Comparison of ENCODE assay signal across 24 mouse cellular contexts in the genomic region with DNA sequence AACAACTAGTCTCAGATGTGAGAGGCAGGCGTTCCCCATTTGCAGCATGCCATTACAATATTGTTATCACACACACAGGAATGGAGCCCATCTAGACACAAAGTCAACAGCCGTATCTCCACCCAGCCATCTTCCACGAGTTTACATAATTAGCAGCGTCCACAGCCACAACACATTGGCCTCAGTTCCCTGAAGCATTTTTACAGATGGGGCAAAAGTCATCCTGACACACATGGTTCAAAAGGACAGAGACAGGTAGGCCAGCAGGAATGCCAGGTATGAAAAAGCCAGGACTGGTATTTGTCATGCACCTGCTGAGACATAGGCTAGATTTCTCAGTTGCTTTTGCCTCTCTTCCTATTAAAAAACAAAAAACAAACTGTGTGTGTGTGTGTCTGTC. TPM values are rescaled to one million over a fixed set of nuclear protein-coding genes. Genes with fewer than 3 reads are reported as not detected.
A peak's percentile ranks its signal among the peaks of the same experiment; 100 is the strongest.
DNase-seq lines count a peak whose midpoint lies in the region; ATAC-seq and TF ChIP-seq lines count a peak whose summit lies in the region.
"Had no signal": no experiment of that assay in that cellular context is flagged by ENCODE, and none has a peak within 500 bp of the region (broad histone marks: within the 10 kb centered on the region; RNA-seq: fewer than 3 reads in every experiment).

No protein-coding gene starts in this region.

- no peak for TF ChIP-seq CTCF in intestine, postnatal 0 days (IDR thresholded peaks at IDR 0.05; ENCODE audit: low read depth)
- no peak for TF ChIP-seq CTCF in kidney, adult 2 months (conservative IDR thresholded peaks at IDR 0.05; ENCODE audit: insufficient read depth, insufficient read length, low read depth, low read length)
- no peak for TF ChIP-seq CTCF in stomach, postnatal 0 days (IDR thresholded peaks at IDR 0.05; ENCODE audit: low read depth)
- no peak for TF ChIP-seq CTCF in small intestine, adult 2 months (IDR thresholded peaks at IDR 0.05; ENCODE audit: extremely low read depth, insufficient read length, insufficient replicate concordance, low read depth, low read length)

- no peaks in the 10 kb centered on the region for H3K9me3 ChIP-seq in intestine, postnatal 0 days (ENCODE audit: control insufficient read depth)
- H3K9me3 ChIP-seq in intestine, embryonic 16.5 days (ENCODE audit: control insufficient read depth, low read length): no peaks in the 10 kb centered on the region
- H3K9me3 ChIP-seq in kidney, embryonic 16.5 days (ENCODE audit: low read length): no peaks in the 10 kb centered on the region
- H3K9me3 ChIP-seq in stomach, embryonic 15.5 days: no peaks in the 10 kb centered on the region
- H3K9me3 ChIP-seq in stomach, postnatal 0 days (ENCODE audit: control insufficient read depth, low read length): no peaks in the 10 kb centered on the region
- no peaks in the 10 kb centered on the region for H3K9me3 ChIP-seq in midbrain, embryonic 14.5 days (ENCODE audit: control insufficient read depth, low read length)
- H3K9me3 ChIP-seq: embryonic facial prominence, embryonic 12.5 days; forebrain, embryonic 13.5 days; forebrain, embryonic 15.5 days had no signal

- ATAC-seq in intestine, postnatal 0 days: peak; percentile 31
- no peak for ATAC-seq in intestine, embryonic 16.5 days
- ATAC-seq in kidney, embryonic 16.5 days (ENCODE audit: low FRiP score, low TSS enrichment): no peak
- ATAC-seq in stomach, embryonic 15.5 days (ENCODE audit: insufficient read depth, low FRiP score, low read depth): no peak
- no peak for ATAC-seq in stomach, postnatal 0 days (ENCODE audit: low FRiP score, low TSS enrichment)
- no peak for ATAC-seq in midbrain, embryonic 14.5 days (ENCODE audit: low FRiP score, low TSS enrichment)
- ATAC-seq: CD4-positive, CD25-positive, alpha-beta regulatory T cell, adult 4 months; forebrain, embryonic 13.5 days; forebrain, embryonic 15.5 days had no signal

- no peak for TF ChIP-seq EP300 in stomach, postnatal 0 days (optimal IDR thresholded peaks at IDR 0.05)

- peaks cover 2% of the 10 kb centered on the region; the same call in 1 of the 2 replicates for H3K36me3 ChIP-seq in intestine, postnatal 0 days (ENCODE audit: control insufficient read depth, insufficient read depth)
- H3K36me3 ChIP-seq in intestine, embryonic 16.5 days (ENCODE audit: control insufficient read depth, insufficient read depth, low read length): no peaks in the 10 kb centered on the region
- no peaks in the 10 kb centered on the region for H3K36me3 ChIP-seq in kidney, adult 2 months (ENCODE audit: control insufficient read depth, insufficient read depth, low read length)
- H3K36me3 ChIP-seq in kidney, embryonic 16.5 days (ENCODE audit: insufficient read depth, low read length): no peaks in the 10 kb centered on the region
- H3K36me3 ChIP-seq in stomach, embryonic 15.5 days: no peaks in the 10 kb centered on the region
- no peaks in the 10 kb centered on the region; the same call in 1 of the 2 replicates for H3K36me3 ChIP-seq in stomach, postnatal 0 days (ENCODE audit: control insufficient read depth, insufficient read depth, low read length)
- no peaks in the 10 kb centered on the region for H3K36me3 ChIP-seq in small intestine, adult 2 months (ENCODE audit: control insufficient read depth, insufficient read depth, low read length)
- H3K36me3 ChIP-seq in midbrain, embryonic 14.5 days (ENCODE audit: control insufficient read depth, insufficient read depth, low read length): no peaks in the 10 kb centered on the region
- H3K36me3 ChIP-seq: embryonic facial prominence, embryonic 12.5 days; forebrain, embryonic 15.5 days had no signal

- peak overlapping the region; percentile 80; the same call in 1 of the 2 replicates for H3K4me2 ChIP-seq in intestine, postnatal 0 days (replicated peaks; ENCODE audit: low read depth)
- H3K4me2 ChIP-seq in intestine, embryonic 16.5 days (ENCODE audit: low read depth, low read length): no peak overlapping the region
- no peak overlapping the region for H3K4me2 ChIP-seq in kidney, embryonic 16.5 days (replicated peaks; ENCODE audit: low read depth, low read length)
- H3K4me2 ChIP-seq in stomach, embryonic 15.5 days: 0 out of 2 replicates have a peak overlapping the region, but pooled peaks have one; percentile 90
- no peak overlapping the region for H3K4me2 ChIP-seq in stomach, postnatal 0 days (replicated peaks; ENCODE audit: low read depth)
- H3K4me2 ChIP-seq in midbrain, embryonic 14.5 days (ENCODE audit: low read length): no peak overlapping the region
- H3K4me2 ChIP-seq: forebrain, embryonic 13.5 days; forebrain, embryonic 15.5 days had no signal

- TF ChIP-seq POLR2A in kidney, adult 2 months (IDR thresholded peaks at IDR 0.05; ENCODE audit: low read depth, low read length): no peak
- no peak for TF ChIP-seq POLR2A in small intestine, adult 2 months (IDR thresholded peaks at IDR 0.05; ENCODE audit: low read depth, low read length)

- WGBS in intestine, postnatal 0 days: 39% methylated on average over 4 of the region's 4 CpGs
- WGBS in intestine, embryonic 16.5 days: 58% methylated on average over 4 of the region's 4 CpGs
- 44% methylated on average over 4 of the region's 4 CpGs for WGBS in kidney, adult 2 months
- WGBS in kidney, embryonic 16.5 days: 75% methylated on average over 4 of the region's 4 CpGs
- WGBS in stomach, embryonic 15.5 days: 64% methylated on average over 4 of the region's 4 CpGs
- 65% methylated on average over 4 of the region's 4 CpGs for WGBS in stomach, postnatal 0 days
- 26% methylated on average over 4 of the region's 4 CpGs for WGBS in small intestine, adult 2 months
- WGBS in midbrain, embryonic 14.5 days: 90% methylated on average over 4 of the region's 4 CpGs

- no peaks in the 10 kb centered on the region for H3K27me3 ChIP-seq in intestine, postnatal 0 days (replicated peaks; ENCODE audit: control insufficient read depth, insufficient read depth, low read length)
- H3K27me3 ChIP-seq in intestine, embryonic 16.5 days (replicated peaks; ENCODE audit: control insufficient read depth, insufficient read depth, low read length): no peaks in the 10 kb centered on the region
- no peaks in the 10 kb centered on the region for H3K27me3 ChIP-seq in kidney, adult 2 months (replicated peaks; ENCODE audit: control insufficient read depth, insufficient read depth, low read length)
- H3K27me3 ChIP-seq in kidney, embryonic 16.5 days (ENCODE audit: insufficient read depth, low read length): no peaks in the 10 kb centered on the region
- no peaks in the 10 kb centered on the region for H3K27me3 ChIP-seq in stomach, embryonic 15.5 days (replicated peaks)
- H3K27me3 ChIP-seq in stomach, postnatal 0 days (ENCODE audit: control insufficient read depth, insufficient read depth, low read length): no peaks in the 10 kb centered on the region
- no peaks in the 10 kb centered on the region for H3K27me3 ChIP-seq in small intestine, adult 2 months (ENCODE audit: control insufficient read depth, insufficient read depth, low read length)
- peaks cover 7% of the 10 kb centered on the region; the same call in 1 of the 2 replicates for H3K27me3 ChIP-seq in midbrain, embryonic 14.5 days (ENCODE audit: control insufficient read depth, insufficient read depth, low read length)
- H3K27me3 ChIP-seq: CH12.LX; embryonic facial prominence, embryonic 12.5 days; forebrain, embryonic 15.5 days had no signal

- no peak overlapping the region for H3K4me3 ChIP-seq in intestine, postnatal 0 days (ENCODE audit: low read depth, low read length)
- no peak overlapping the region for H3K4me3 ChIP-seq in intestine, embryonic 16.5 days (ENCODE audit: low read length)
- H3K4me3 ChIP-seq in kidney, adult 2 months (ENCODE audit: insufficient read depth, low read depth, low read length): no peak overlapping the region
- no peak overlapping the region for H3K4me3 ChIP-seq in kidney, embryonic 16.5 days (ENCODE audit: low read length)
- H3K4me3 ChIP-seq in stomach, embryonic 15.5 days (replicated peaks): no peak overlapping the region
- no peak overlapping the region for H3K4me3 ChIP-seq in stomach, postnatal 0 days (ENCODE audit: low read depth, low read length)
- no peak overlapping the region for H3K4me3 ChIP-seq in small intestine, adult 2 months (ENCODE audit: low read depth, low read length)
- H3K4me3 ChIP-seq in midbrain, embryonic 14.5 days (replicated peaks; ENCODE audit: low read depth, low read length): no peak overlapping the region
- H3K4me3 ChIP-seq: embryonic facial prominence, embryonic 12.5 days; forebrain, embryonic 13.5 days; forebrain, embryonic 15.5 days had no signal

- peak; percentile 74 for DNase-seq in kidney, adult 2 months
- DNase-seq in stomach, postnatal 0 days (ENCODE audit: low spot score): no peak
- DNase-seq in midbrain, embryonic 14.5 days: no peak
- DNase-seq: adrenal gland, adult 2 months; adrenal gland, postnatal 10 days; adrenal gland, postnatal 25 days; B cell, adult 2 months; cerebellum, adult 11 months; cerebellum, adult 18-20 months; cerebellum, adult 8-10 months; cerebellum, adult 9-11 months; cerebellum, postnatal 14 days; cerebellum, postnatal 36 days; embryo, embryonic 11 days had no signal

- peak overlapping the region; percentile 93 for H3K27ac ChIP-seq in intestine, postnatal 0 days (ENCODE audit: low read depth, low read length)
- no peak overlapping the region for H3K27ac ChIP-seq in intestine, embryonic 16.5 days (ENCODE audit: low read length)
- peak overlapping the region; percentile 71 for H3K27ac ChIP-seq in kidney, adult 2 months (ENCODE audit: insufficient read depth, low read depth, low read length)
- H3K27ac ChIP-seq in kidney, embryonic 16.5 days (ENCODE audit: low read length): no peak overlapping the region
- no peak overlapping the region for H3K27ac ChIP-seq in stomach, embryonic 15.5 days
- H3K27ac ChIP-seq in stomach, postnatal 0 days (replicated peaks): no peak overlapping the region
- H3K27ac ChIP-seq in small intestine, adult 2 months (ENCODE audit: insufficient read depth, low read depth, low read length): peak overlapping the region; percentile 47
- no peak overlapping the region for H3K27ac ChIP-seq in midbrain, embryonic 14.5 days (replicated peaks; ENCODE audit: low read depth, low read length)
- H3K27ac ChIP-seq: embryonic facial prominence, embryonic 12.5 days; forebrain, embryonic 13.5 days; forebrain, embryonic 15.5 days had no signal

- H3K9ac ChIP-seq in intestine, postnatal 0 days (ENCODE audit: low read depth, low read length): no peak overlapping the region
- H3K9ac ChIP-seq in intestine, embryonic 16.5 days (ENCODE audit: low read depth, low read length): no peak overlapping the region
- H3K9ac ChIP-seq in kidney, embryonic 16.5 days (replicated peaks; ENCODE audit: low read length): no peak overlapping the region
- H3K9ac ChIP-seq in stomach, embryonic 15.5 days: no peak overlapping the region
- H3K9ac ChIP-seq in stomach, postnatal 0 days (ENCODE audit: low read length): no peak overlapping the region
- no peak overlapping the region for H3K9ac ChIP-seq in midbrain, embryonic 14.5 days (replicated peaks; ENCODE audit: low read length)
- H3K9ac ChIP-seq: embryonic facial prominence, embryonic 12.5 days; forebrain, embryonic 13.5 days; forebrain, embryonic 15.5 days had no signal

- H3K4me1 ChIP-seq in intestine, postnatal 0 days (replicated peaks; ENCODE audit: control insufficient read depth, insufficient read depth, low read length): peaks cover 18% of the 10 kb centered on the region
- H3K4me1 ChIP-seq in intestine, embryonic 16.5 days (ENCODE audit: control insufficient read depth, insufficient read depth, low read length): peaks cover 36% of the 10 kb centered on the region
- peaks cover 52% of the 10 kb centered on the region for H3K4me1 ChIP-seq in kidney, adult 2 months (ENCODE audit: control insufficient read depth, insufficient read depth, low read length)
- H3K4me1 ChIP-seq in kidney, embryonic 16.5 days (ENCODE audit: insufficient read depth, low read length): peaks cover 50% of the 10 kb centered on the region
- peaks cover 35% of the 10 kb centered on the region for H3K4me1 ChIP-seq in stomach, embryonic 15.5 days
- H3K4me1 ChIP-seq in stomach, postnatal 0 days (replicated peaks; ENCODE audit: control insufficient read depth, insufficient read depth): no peaks in the 10 kb centered on the region
- peaks cover 17% of the 10 kb centered on the region for H3K4me1 ChIP-seq in small intestine, adult 2 months (ENCODE audit: control insufficient read depth, insufficient read depth, insufficient read length, low read length)
- H3K4me1 ChIP-seq in midbrain, embryonic 14.5 days (ENCODE audit: control insufficient read depth, insufficient read depth, low read length): peaks cover 19% of the 10 kb centered on the region

RNA-seq across cellular contexts. Expression of a gene that starts 2.5 kb away (rescaled TPM):
- polyA plus RNA-seq in intestine, postnatal 0 days (2015; fragmentation: Nextera tagmentation; extraction: Ambion mirVana): 17.5 and 20.2 TPM in 2 replicates
- polyA plus RNA-seq in intestine, embryonic 16.5 days (2015; fragmentation: Nextera tagmentation; extraction: Ambion mirVana): 10.7 and 11.3 TPM in 2 replicates
- polyA plus RNA-seq in kidney, adult 2 months (2012; rRNA removed): 76.1 and 80.8 TPM in 2 replicates
- 15.5 and 16.2 TPM in 2 replicates for polyA plus RNA-seq in kidney, embryonic 16.5 days (2015; fragmentation: Nextera tagmentation; extraction: Ambion mirVana)
- 17.1 and 18.0 TPM in 2 replicates for polyA plus RNA-seq in stomach, embryonic 15.5 days (2015; fragmentation: Nextera tagmentation; extraction: Ambion mirVana)
- 11.4 and 13.6 TPM in 2 replicates for polyA plus RNA-seq in stomach, postnatal 0 days (2015; fragmentation: Nextera tagmentation; extraction: Ambion mirVana)
- polyA plus RNA-seq in small intestine, adult 2 months (2012; rRNA removed): 13.1 and 15.3 TPM in 2 replicates
- polyA plus RNA-seq in midbrain, embryonic 14.5 days (2014; fragmentation: Nextera tagmentation; extraction: Ambion mirVana): 19.9 and 27.1 TPM in 2 replicates
- polyA plus RNA-seq: CD4-positive, CD25-positive, alpha-beta regulatory T cell, adult 4 months had no signal

Comparison
In these comparisons a context has a peak if more than half of its experiments do, and no peak if none do; other contexts are left out.
1. H3K27ac ChIP-seq: peak in intestine, postnatal 0 days (single experiment), kidney, adult 2 months (single experiment) and small intestine, adult 2 months (single experiment); none in intestine, embryonic 16.5 days (single experiment), kidney, embryonic 16.5 days (single experiment), stomach, embryonic 15.5 days (single experiment), stomach, postnatal 0 days (single experiment) and midbrain, embryonic 14.5 days (single experiment).
2. H3K4me2 ChIP-seq: peak in intestine, postnatal 0 days (single experiment) and stomach, embryonic 15.5 days (single experiment); none in intestine, embryonic 16.5 days (single experiment), kidney, embryonic 16.5 days (single experiment), stomach, postnatal 0 days (single experiment) and midbrain, embryonic 14.5 days (single experiment).